Mouse (Mus musculus) neural tube, embryonic 10.5 days (tissue): ENCODE results near the gene G6pc3.

Source experiments
- DNase-seq: peaks from one replicate; pipeline ENCODE4 v3.0.0-alpha.2; 2017; ENCODE audit warnings: low spot score; ENCODE audit errors: extremely low spot score

G6pc3 gene

GRCm38 (mm10) chr11:102186235-102186634 lies 3.2 kb upstream of the G6pc3 start:
- no peak for DNase-seq

- DNase-seq = no peak
These were observed 440 bp upstream of the G6pc3 start for GRCm38 (mm10) chr11:102188980-102189379.

- DNase-seq = no peak
These were observed 1.4 kb downstream of the G6pc3 start for GRCm38 (mm10) chr11:102190848-102191247.

GRCm38 (mm10) chr11:102193657-102194440 lies 4.4 kb downstream of the G6pc3 start:
- DNase-seq = no peak

GRCm38 (mm10) chr11:102196018-102196797 lies 6.8 kb downstream of the G6pc3 start:
- DNase-seq = no peak

GRCm38 (mm10) chr11:102198245-102198644 lies 8.8 kb downstream of the G6pc3 start:
- DNase-seq = no peak

GRCm38 (mm10) chr11:102199856-102200255 lies 10.4 kb downstream of the G6pc3 start:
- DNase-seq = no peak

GRCm38 (mm10) chr11:102201408-102201821 lies 12.0 kb downstream of the G6pc3 start:
- DNase-seq = no peak

- DNase-seq = no peak
These were observed 17.1 kb downstream of the G6pc3 start for GRCm38 (mm10) chr11:102206481-102206880.

GRCm38 (mm10) chr11:102207825-102208777 lies 18.7 kb downstream of the G6pc3 start:
- peak; percentile 66 for DNase-seq

GRCm38 (mm10) chr11:102208846-102209245 lies 19.4 kb downstream of the G6pc3 start:
- no peak for DNase-seq

GRCm38 (mm10) chr11:102209742-102210141 lies 20.3 kb downstream of the G6pc3 start:
- no peak for DNase-seq

GRCm38 (mm10) chr11:102210185-102210584 lies 20.8 kb downstream of the G6pc3 start:
- no peak for DNase-seq

GRCm38 (mm10) chr11:102211011-102211410 lies 21.6 kb downstream of the G6pc3 start:
- DNase-seq = no peak

GRCm38 (mm10) chr11:102211936-102212341 lies 22.5 kb downstream of the G6pc3 start:
- no peak for DNase-seq

GRCm38 (mm10) chr11:102214430-102215156 lies 25.2 kb downstream of the G6pc3 start:
- no peak for DNase-seq

- DNase-seq = no peak
These were observed 26.1 kb downstream of the G6pc3 start for GRCm38 (mm10) chr11:102215511-102215910.

GRCm38 (mm10) chr11:102216056-102216885 lies 26.9 kb downstream of the G6pc3 start:
- no peak for DNase-seq

- DNase-seq = no peak
These were observed 27.4 kb downstream of the G6pc3 start for GRCm38 (mm10) chr11:102216886-102217240.

- DNase-seq = no peak
These were observed 28.0 kb downstream of the G6pc3 start for GRCm38 (mm10) chr11:102217396-102217795.
